Mouse (Mus musculus) layer of hippocampus, adult 9-10 months (tissue): ENCODE measurements around the gene Fbxl7.
"Not testable (repeated sequence)": the region's sequence is repeated elsewhere in the genome, so short reads cannot be mapped to it uniquely, and the experiment has no call there.

Experiments
- DNase-seq: peaks from one replicate; pipeline ENCODE4 v3.0.0; 2022; ENCODE audit warnings: low spot score

The Fbxl7 gene

DNA sequence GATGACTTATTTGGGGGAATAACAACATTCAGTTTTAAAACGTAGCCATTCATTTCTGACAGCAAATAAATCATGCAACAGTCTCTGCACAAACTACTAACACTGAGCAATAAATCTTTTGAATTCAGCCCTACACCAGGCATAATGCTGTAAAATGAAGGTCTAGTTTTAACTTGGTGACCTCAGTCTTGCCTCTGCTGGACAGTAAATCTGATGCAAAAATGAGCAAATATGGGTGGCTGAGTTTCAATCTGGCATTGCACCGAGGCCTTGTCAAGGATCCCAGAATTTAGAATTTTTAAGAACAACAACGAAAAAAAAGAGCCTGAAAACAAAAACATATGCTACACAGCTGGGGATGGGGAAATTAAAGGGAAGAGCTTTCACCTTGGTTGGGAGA is 85.8 kb downstream of the Fbxl7 start:
- DNase-seq, result no peak

DNA sequence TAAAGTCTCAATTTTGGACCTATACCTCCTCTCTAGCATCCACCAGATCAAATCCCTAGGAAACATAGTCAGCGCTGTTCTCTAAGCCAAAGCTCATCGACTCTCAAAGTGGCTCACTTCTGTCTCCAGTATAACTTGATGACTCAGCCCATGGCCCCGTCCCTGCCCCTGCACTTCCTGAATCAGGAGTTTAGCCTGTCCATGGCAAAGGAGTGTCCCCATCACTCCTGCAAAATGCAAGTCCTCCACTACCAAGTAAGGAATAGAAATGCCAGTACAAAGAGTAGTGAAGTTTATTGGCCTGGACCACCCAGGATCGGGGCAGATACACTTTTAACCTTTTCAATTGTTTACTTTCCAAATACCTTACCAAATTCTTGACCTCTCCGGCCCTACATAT is 91.3 kb downstream of the Fbxl7 start:
- DNase-seq, result no peak

GRCm38 (mm10) chr15:26799457-26800021 is 95.8 kb downstream of the Fbxl7 start:
- no peak for DNase-seq

- DNase-seq, result no peak
Measured at GRCm38 (mm10) chr15:26795937-26796336, 99.4 kb downstream of the Fbxl7 start.

DNA sequence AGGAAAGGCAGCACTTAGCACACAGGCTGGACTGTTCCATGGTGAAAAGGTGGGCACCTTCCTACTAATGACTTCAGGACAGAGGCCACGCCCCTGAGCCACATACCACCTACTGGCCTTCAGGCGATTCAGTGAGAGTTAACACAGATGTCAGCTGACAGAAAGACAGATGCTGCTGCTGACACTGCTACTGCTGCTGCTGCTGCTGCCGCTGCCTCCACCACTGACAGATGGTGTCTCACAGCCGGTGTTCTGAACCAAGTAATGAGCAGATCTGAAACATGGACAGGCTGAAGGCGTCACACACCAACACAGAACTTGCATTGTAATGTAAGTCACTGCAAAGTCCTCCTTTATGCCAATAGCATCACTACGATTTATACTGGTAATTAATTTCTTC is 99.9 kb downstream of the Fbxl7 start:
- DNase-seq, result peak; percentile 42

GRCm38 (mm10) chr15:26787148-26787547 is 108.2 kb downstream of the Fbxl7 start:
- no peak for DNase-seq

GRCm38 (mm10) chr15:26780557-26780956 is 114.8 kb downstream of the Fbxl7 start:
- DNase-seq, result no peak

DNA sequence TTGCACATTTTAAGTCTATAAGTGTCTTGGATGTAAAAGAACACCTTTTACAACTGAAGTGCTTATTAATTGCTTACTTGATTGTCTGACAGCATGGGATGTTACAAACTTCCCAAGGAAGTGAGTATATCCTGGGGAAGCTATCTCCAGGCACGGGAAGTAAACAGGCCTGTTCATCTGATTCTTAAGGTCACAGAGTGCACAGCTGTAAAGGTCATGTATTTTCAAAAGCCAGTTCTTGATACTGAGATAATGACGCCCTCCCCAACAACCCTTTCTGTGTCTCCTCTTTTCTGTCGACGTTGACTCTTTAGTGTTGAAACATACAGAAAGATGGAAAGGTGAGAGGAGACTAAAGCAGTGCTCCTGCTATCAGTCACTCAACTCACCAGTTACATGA is 116.3 kb downstream of the Fbxl7 start:
- DNase-seq, result no peak

DNA sequence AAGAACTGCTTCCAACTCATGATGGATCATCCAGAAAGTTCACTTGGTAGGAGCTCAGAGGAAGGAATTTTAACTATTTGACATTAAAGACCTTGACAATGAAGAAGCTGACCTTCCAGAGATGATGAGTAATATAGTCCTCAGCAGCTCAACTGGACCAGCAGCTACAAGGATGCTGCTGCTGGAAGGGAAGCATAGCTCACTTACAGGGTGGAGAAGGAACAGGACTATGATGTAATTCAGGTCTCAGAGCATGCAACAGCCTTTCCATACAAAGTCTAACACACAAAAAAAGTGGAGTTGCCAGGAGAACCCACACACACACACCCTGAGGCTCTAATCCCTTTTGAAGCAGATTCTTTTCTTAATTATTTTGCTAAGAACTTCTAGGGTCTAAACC is 119.7 kb downstream of the Fbxl7 start:
- DNase-seq, result no peak

GRCm38 (mm10) chr15:26774895-26775294 is 120.5 kb downstream of the Fbxl7 start:
- DNase-seq, result no peak

DNA sequence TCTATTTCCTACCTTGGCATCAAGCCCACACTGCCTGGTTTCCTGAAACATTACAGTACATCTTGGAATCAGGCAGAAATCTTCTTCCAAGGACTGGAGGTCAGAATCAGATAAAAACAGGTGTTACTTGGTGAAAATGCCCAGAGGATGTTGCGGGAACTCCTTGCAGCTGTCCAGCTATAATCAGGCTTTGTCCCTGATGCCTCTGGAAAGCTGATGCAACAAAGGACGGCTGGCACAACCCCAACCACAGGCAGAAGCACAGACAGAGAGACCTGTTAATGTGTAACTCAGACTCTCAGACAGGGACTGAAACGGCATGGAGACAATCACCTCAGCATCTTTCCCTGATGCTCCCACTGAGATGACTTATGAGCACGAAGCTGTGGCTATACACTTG is 133.7 kb downstream of the Fbxl7 start:
- no peak for DNase-seq

GRCm38 (mm10) chr15:26748484-26748883 is 146.9 kb downstream of the Fbxl7 start:
- no peak for DNase-seq

GRCm38 (mm10) chr15:26732366-26732765 is 163.0 kb downstream of the Fbxl7 start:
- DNase-seq, result no peak

DNA sequence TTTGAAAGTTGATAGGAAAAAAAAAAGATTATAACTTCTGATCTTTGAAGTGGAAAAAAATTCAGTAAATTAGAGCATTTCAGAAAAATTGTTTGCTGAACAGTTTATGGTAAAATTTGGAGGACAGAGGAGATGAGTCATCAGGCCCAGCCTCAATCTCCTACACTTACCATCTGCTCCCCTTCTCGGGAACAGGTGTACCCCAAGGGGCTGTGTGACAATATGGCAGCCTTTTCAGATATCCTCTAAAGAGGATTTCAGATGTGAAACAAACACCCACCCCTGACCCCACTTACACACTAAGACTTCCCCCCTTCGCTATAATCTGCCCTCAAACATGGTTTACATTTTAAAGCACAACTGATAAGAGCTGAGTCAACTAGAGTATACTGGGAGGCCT is 164.6 kb downstream of the Fbxl7 start:
- no peak for DNase-seq

DNA sequence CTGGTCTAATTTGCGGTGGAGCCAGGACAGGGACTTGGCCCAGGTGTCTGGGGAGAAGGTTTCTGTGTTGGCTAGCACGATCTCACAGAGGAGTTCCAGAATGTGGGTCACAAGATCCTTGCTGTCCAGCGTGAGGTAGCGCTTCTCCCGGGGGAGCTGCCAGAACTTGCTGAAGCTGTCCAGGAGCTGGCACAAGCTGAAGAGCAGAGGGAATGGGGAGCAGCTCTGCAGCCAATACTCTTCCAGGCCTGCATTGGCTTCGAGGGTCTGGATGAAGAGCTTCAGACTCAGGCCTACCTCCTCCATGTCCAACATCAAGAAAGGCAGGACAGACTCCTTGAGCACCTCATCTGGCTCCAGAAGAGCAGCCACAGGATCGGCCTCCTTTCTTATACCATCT is 166.0 kb downstream of the Fbxl7 start:
- not testable (repeated sequence) for DNase-seq

- no peak for DNase-seq
Measured at GRCm38 (mm10) chr15:26718390-26719036, 176.9 kb downstream of the Fbxl7 start.

DNA sequence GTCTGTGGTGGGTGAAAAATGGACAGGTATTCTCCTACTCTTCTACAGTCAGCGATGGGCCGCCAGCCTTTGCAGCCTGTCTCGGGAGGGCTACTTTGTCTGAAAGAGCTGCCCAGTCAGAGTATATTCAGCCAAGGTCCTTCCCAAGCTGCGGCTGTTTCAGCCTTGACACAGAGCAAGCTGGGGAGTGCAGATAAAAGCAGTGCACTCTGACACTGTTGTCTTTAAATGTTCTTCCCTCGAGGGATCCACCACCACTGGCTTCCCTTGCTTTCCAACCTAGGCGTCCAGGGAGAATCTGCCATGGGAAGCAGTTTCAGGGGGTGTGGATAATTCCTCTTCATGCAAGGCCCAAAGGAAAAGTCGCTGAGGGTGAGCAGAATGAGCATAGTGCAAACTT is 177.4 kb downstream of the Fbxl7 start:
- DNase-seq, result no peak

DNA sequence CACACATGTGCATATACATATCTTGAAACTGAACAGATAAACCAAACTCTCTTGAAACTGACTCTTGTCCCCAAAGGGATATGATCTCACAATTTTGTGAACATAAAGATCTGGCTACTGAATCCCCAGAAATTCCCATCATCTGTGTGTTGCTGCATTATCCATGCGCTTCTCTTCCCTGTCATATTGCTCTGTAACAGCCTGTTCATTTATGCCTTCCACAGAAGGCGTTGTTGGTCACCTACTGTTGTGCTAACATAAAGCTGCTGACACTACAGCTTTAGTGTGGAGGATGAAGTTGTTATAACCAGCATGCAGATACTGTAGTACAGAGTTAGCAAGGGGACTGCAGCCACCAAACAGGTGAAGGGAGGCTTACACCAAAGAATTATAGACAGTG is 179.2 kb downstream of the Fbxl7 start:
- DNase-seq, result no peak

DNA sequence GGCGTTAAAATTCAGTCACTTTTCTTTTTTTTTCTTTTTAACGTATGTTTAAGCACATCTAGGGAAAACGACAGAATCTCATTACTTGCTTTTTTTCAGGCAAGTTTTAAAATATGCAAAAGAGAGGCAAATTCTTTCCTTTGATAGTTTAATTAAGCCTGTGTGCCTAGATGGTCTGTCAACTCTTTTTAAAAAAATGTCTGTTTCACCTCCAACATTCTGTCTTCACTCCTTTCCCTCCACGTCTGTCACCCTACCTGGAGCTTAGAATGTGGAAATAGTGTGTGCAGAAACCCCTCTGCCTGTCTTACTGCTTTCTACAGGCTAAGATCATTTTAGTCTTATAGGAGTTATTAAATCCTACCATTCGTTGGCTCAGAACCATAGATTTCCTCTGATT is 179.7 kb downstream of the Fbxl7 start:
- no peak for DNase-seq

DNA sequence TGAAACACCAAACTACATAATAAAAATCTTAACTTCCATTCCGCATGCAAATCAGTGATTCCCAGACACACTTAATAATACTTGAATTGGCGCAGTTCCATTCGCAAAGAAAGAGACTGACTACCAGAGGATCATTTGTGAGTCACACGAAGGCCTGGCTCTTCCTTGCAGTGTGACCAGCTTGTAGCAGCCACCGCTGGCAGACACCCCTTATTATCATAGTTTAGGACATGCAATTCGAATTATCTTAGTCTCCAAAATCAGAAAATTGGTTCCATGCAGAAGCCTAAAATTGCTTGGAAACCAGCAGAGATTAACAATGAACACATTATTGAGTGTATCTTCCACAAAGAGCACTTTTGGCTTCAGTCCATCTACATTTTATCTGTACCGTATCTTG is 183.1 kb downstream of the Fbxl7 start:
- DNase-seq, result no peak

- no peak for DNase-seq
Measured at GRCm38 (mm10) chr15:26704966-26705365, 190.4 kb downstream of the Fbxl7 start.

DNA sequence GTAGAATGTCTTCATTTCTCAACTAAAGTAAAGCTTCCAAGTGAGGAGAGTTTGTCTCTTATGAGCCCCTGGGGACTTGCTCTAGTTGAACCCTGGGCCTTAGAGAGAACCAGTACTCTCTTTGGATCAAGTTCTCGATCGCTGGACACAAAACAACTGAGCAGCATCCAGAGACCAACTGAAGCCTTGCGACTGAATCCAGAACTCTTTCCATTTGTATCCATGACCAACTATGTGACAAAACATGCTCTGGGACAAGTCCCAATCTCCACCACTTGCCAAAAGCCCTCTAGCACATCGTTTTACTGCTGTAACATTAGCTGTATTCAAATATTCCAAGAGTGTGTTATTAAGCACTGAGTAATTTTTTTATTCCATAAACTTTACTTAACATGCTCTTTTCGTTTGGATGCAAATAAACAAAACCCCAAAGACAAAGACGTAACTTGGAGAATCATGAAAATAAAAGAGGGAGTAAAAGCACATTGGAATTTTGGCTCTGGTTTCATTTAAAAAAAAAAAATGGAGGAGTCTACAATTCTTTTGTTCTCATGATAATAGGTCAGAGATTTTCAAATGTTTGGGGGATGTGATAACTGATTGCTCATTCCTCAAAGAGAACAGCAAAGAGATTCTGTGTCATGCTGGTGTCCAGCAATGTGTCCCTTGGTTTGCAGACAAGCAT is 192.1 kb downstream of the Fbxl7 start:
- no peak for DNase-seq

DNA sequence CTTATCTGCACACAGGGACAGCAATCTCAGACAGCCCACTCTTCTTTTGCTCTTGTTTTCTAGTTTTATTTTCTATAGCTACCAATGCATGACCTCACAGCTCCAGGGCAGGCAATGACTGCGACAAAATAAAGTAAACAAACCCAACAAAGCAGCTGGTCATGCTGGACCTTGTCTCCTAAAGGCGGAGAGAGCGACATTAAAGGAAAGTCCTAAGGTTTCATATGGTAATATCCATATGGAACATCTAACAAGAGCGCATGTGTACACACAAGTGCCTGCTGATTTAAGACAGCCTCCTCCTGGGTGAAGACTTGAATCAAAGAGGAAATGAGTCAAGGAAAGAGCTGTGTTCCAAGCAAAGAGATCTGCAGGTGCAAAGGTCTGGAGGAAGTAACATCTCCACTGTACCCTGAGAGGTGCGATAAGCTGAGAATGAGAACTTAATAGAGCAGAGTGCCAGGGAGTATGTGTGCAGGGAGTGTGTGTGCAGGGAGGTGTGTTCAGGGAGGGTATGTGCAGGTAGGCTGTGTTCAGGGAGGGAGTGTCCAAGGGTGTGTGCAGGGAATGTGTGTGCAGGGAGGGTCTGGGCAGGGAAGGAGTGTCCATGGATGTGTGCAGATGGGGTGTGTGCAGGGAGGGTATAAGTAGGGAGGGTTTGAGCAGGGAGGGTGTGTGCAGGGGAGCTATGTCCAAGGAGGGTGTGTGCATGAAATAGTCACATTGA is 193.3 kb downstream of the Fbxl7 start:
- DNase-seq, result no peak
